8 mouse cellular contexts compared by ENCODE assay signal in the genomic region with DNA sequence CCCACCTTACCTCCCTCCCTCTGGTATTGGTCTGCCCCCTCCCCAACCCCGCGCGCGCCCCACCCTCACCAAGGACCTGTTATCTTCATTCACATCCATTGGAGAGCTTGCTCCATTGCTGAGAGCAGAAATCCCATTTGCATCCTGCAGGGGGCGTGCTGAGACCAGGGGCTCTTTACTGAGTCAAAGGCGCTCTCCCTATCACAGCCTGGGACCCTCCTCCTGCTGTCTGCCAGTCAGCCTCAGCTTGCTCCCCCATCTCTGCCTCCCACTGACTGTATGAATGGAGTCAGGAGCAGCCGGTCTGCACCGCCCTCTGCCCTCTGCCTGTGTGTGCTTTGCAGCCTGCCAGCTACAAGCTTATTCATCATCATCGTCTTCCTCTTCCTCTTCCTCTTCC.
A peak's percentile ranks its signal among the peaks of the same experiment; 100 is the strongest.
DNase-seq lines count a peak whose midpoint lies in the region; ATAC-seq and TF ChIP-seq lines count a peak whose summit lies in the region.

No protein-coding gene starts in this region.

- no peak for DNase-seq in intestine, embryonic 14.5 days (ENCODE audit: low spot score)
- DNase-seq in forebrain, embryonic 11.5 days (ENCODE audit: low spot score): peak; percentile 76
- peak; percentile 40 for DNase-seq in limb, embryonic 11.5 days (ENCODE audit: low spot score)
- no peak for DNase-seq in urinary bladder, postnatal 10 days (ENCODE audit: low spot score)
- no peak for DNase-seq in gastrocnemius, postnatal 36 days
- DNase-seq in lung, postnatal 14 days: no peak

- H3K4me3 ChIP-seq in intestine, embryonic 14.5 days (ENCODE audit: low read depth, low read length): no peak overlapping the region
- no peak overlapping the region for H3K4me3 ChIP-seq in intestine, embryonic 15.5 days (replicated peaks)
- no peak overlapping the region for H3K4me3 ChIP-seq in ES-Bruce4 (ENCODE audit: low read depth, low read length)
- no peak overlapping the region for H3K4me3 ChIP-seq in forebrain, embryonic 11.5 days (ENCODE audit: low read depth, low read length)
- no peak overlapping the region for H3K4me3 ChIP-seq in limb, embryonic 11.5 days (ENCODE audit: low read depth, low read length)

- H3K27me3 ChIP-seq in intestine, embryonic 14.5 days (replicated peaks; ENCODE audit: control insufficient read depth, insufficient read depth, low read length): no peaks in the 10 kb centered on the region
- H3K27me3 ChIP-seq in intestine, embryonic 15.5 days (replicated peaks): no peaks in the 10 kb centered on the region
- no peaks in the 10 kb centered on the region for H3K27me3 ChIP-seq in ES-Bruce4 (ENCODE audit: control insufficient read depth, insufficient read depth, low read length, poor library complexity, severe bottlenecking)
- no peaks in the 10 kb centered on the region for H3K27me3 ChIP-seq in forebrain, embryonic 11.5 days (ENCODE audit: control insufficient read depth, insufficient read depth, low read length)
- no peaks in the 10 kb centered on the region for H3K27me3 ChIP-seq in limb, embryonic 11.5 days (ENCODE audit: control insufficient read depth, insufficient read depth, low read length)

- intact Hi-C loops in gastrocnemius, postnatal 36 days (cut with DNase I): no loop called here

- 50% methylated on average over 9 of the region's 9 CpGs for WGBS in intestine, embryonic 14.5 days
- WGBS in intestine, embryonic 15.5 days: 54% methylated on average over 9 of the region's 9 CpGs
- 33% methylated on average over 9 of the region's 9 CpGs for WGBS in forebrain, embryonic 11.5 days
- 48% methylated on average over 9 of the region's 9 CpGs for WGBS in limb, embryonic 11.5 days

- no peak for TF ChIP-seq EP300 in ES-Bruce4 (IDR thresholded peaks at IDR 0.05; ENCODE audit: insufficient read depth, low read depth, low read length)

- no peak for TF ChIP-seq POLR2A in ES-Bruce4 (IDR thresholded peaks at IDR 0.05; ENCODE audit: insufficient read depth, low read length)

- H3K4me1 ChIP-seq in intestine, embryonic 14.5 days (replicated peaks; ENCODE audit: control insufficient read depth, insufficient read depth, low read length): no peaks in the 10 kb centered on the region; the same call in 1 of the 2 replicates
- no peaks in the 10 kb centered on the region for H3K4me1 ChIP-seq in intestine, embryonic 15.5 days (replicated peaks)
- no peaks in the 10 kb centered on the region for H3K4me1 ChIP-seq in ES-Bruce4 (ENCODE audit: control insufficient read depth, insufficient read depth, low read length)
- H3K4me1 ChIP-seq in forebrain, embryonic 11.5 days (replicated peaks; ENCODE audit: control insufficient read depth, insufficient read depth, low read length): peaks cover 6% of the 10 kb centered on the region; the same call in 1 of the 2 replicates
- peaks cover 15% of the 10 kb centered on the region for H3K4me1 ChIP-seq in limb, embryonic 11.5 days (ENCODE audit: control insufficient read depth, insufficient read depth, low read length)

- H3K9ac ChIP-seq in intestine, embryonic 14.5 days (ENCODE audit: low read length): no peak overlapping the region
- H3K9ac ChIP-seq in intestine, embryonic 15.5 days: no peak overlapping the region
- H3K9ac ChIP-seq in ES-Bruce4 (ENCODE audit: low read depth, poor library complexity, severe bottlenecking): no peak overlapping the region
- H3K9ac ChIP-seq in forebrain, embryonic 11.5 days (ENCODE audit: low read length): no peak overlapping the region
- no peak overlapping the region for H3K9ac ChIP-seq in limb, embryonic 11.5 days (ENCODE audit: low read length)

- peak; percentile 52 for TF ChIP-seq CTCF in ES-Bruce4 (IDR thresholded peaks at IDR 0.05; ENCODE audit: low read depth, low read length)

- H3K4me2 ChIP-seq in intestine, embryonic 14.5 days (ENCODE audit: low read length): no peak overlapping the region
- H3K4me2 ChIP-seq in intestine, embryonic 15.5 days (replicated peaks): no peak overlapping the region
- H3K4me2 ChIP-seq in forebrain, embryonic 11.5 days (ENCODE audit: low read depth, low read length, severe bottlenecking): no peak overlapping the region
- no peak overlapping the region for H3K4me2 ChIP-seq in limb, embryonic 11.5 days (ENCODE audit: low read depth, severe bottlenecking)

- 0 out of 2 replicates have a peak, but pooled peaks cover 4% of the 10 kb centered on the region for H3K9me3 ChIP-seq in intestine, embryonic 14.5 days (ENCODE audit: control insufficient read depth, low read length)
- no peaks in the 10 kb centered on the region for H3K9me3 ChIP-seq in intestine, embryonic 15.5 days
- no peaks in the 10 kb centered on the region for H3K9me3 ChIP-seq in ES-Bruce4 (replicated peaks; ENCODE audit: control insufficient read depth, insufficient read depth, low read length, poor library complexity, severe bottlenecking)
- H3K9me3 ChIP-seq in forebrain, embryonic 11.5 days (ENCODE audit: control insufficient read depth, low read length): no peaks in the 10 kb centered on the region
- no peaks in the 10 kb centered on the region for H3K9me3 ChIP-seq in limb, embryonic 11.5 days (ENCODE audit: control insufficient read depth, low read length)

- ATAC-seq in intestine, embryonic 14.5 days (replicated peaks; ENCODE audit: low FRiP score, low TSS enrichment, low read depth): peak; percentile 62; the same call in 1 of the 2 replicates
- ATAC-seq in intestine, embryonic 15.5 days: no peak
- 0 out of 2 replicates have a peak, but pooled peaks have one; percentile 67 for ATAC-seq in forebrain, embryonic 11.5 days (replicated peaks; ENCODE audit: low FRiP score)
- no peak for ATAC-seq in limb, embryonic 11.5 days (ENCODE audit: insufficient number of reproducible peaks, low FRiP score, low TSS enrichment, low read depth)

- H3K36me3 ChIP-seq in intestine, embryonic 14.5 days (ENCODE audit: control insufficient read depth, insufficient read depth, low read length): no peaks in the 10 kb centered on the region
- no peaks in the 10 kb centered on the region for H3K36me3 ChIP-seq in intestine, embryonic 15.5 days
- H3K36me3 ChIP-seq in ES-Bruce4 (ENCODE audit: control insufficient read depth, insufficient read depth, low read length, poor library complexity, severe bottlenecking): no peaks in the 10 kb centered on the region
- H3K36me3 ChIP-seq in forebrain, embryonic 11.5 days (ENCODE audit: control insufficient read depth, insufficient read depth, low read length): no peaks in the 10 kb centered on the region
- H3K36me3 ChIP-seq in limb, embryonic 11.5 days (ENCODE audit: control insufficient read depth, insufficient read depth, low read length): no peaks in the 10 kb centered on the region

- no peak overlapping the region for H3K27ac ChIP-seq in intestine, embryonic 14.5 days (ENCODE audit: low read depth)
- H3K27ac ChIP-seq in intestine, embryonic 15.5 days: no peak overlapping the region
- H3K27ac ChIP-seq in ES-Bruce4 (ENCODE audit: insufficient read depth, low read length): no peak overlapping the region
- H3K27ac ChIP-seq in forebrain, embryonic 11.5 days (ENCODE audit: low read depth, low read length): no peak overlapping the region
- no peak overlapping the region for H3K27ac ChIP-seq in limb, embryonic 11.5 days (replicated peaks; ENCODE audit: low read depth, low read length)

Comparison
In these comparisons a context has a peak if more than half of its experiments do, and no peak if none do; other contexts are left out.
1. ATAC-seq: peak in intestine, embryonic 14.5 days (single experiment) and forebrain, embryonic 11.5 days (single experiment); none in intestine, embryonic 15.5 days (single experiment) and limb, embryonic 11.5 days (single experiment).
2. DNase-seq: peak in forebrain, embryonic 11.5 days (single experiment) and limb, embryonic 11.5 days (single experiment); none in intestine, embryonic 14.5 days (single experiment), urinary bladder, postnatal 10 days (single experiment), gastrocnemius, postnatal 36 days (0 of 2) and lung, postnatal 14 days (single experiment).